Mouse (Mus musculus): ENCODE measurements at regions not wholly inside any gene's neighbourhood (a gene's known extent, or its start where the extent isn't known, plus 50 kb on each side); places are given as distances from the start of the nearest gene placed in this dataset.

DNA sequence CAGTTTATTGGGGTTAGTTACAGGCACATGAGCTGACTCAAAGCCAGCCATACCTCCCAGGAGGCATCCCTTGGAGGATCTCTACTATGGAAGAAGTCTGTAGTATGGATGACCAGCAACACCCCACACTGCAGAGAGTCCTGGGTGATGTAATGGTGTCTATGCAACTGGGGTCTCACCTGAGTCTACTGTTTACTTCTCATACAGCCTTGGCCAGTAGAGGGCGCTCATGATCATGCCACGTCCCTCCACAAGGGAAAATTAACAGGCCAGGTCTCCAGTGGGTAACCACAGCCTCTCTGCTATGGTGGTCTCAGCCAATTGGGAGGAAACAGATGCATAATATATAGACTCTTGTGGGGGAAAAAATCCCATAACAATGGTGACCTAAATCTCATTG, 111.7 kb downstream of the Cdh26 start:
- TF ChIP-seq GATA2 (IDR thresholded peaks at IDR 0.05; ENCODE audit: borderline replicate concordance, low read depth, low read length) (no peak), TAL1 (conservative IDR thresholded peaks at IDR 0.05; ENCODE audit: low read depth, low read length) (no peak), CTCF (IDR thresholded peaks at IDR 0.05; ENCODE audit: low read depth, low read length) (no peak), GATA1 (IDR thresholded peaks at IDR 0.05; ENCODE audit: borderline replicate concordance, low read length) (no peak), POLR2AphosphoS5 (IDR thresholded peaks at IDR 0.05; ENCODE audit: insufficient replicate concordance, low read depth, low read length) (no peak)
- peaks cover 84% of the 10 kb centered on the region for H3K9me3 ChIP-seq (replicated peaks)
- DNase-seq (ENCODE audit: low spot score): no peak
- H3K4me1 ChIP-seq (ENCODE audit: insufficient read depth, low read depth, low read length): no peaks in the 10 kb centered on the region
- no peaks in the 10 kb centered on the region for H3K27me3 ChIP-seq (ENCODE audit: insufficient read depth, low read length)
- H3K4me3 ChIP-seq (ENCODE audit: low read depth, low read length): no peak overlapping the region
- H3K36me3 ChIP-seq (replicated peaks): no peaks in the 10 kb centered on the region
- no peak for ATAC-seq (ENCODE audit: extremely low read depth, insufficient number of reproducible peaks, low FRiP score, poor library complexity, severe bottlenecking)

DNA sequence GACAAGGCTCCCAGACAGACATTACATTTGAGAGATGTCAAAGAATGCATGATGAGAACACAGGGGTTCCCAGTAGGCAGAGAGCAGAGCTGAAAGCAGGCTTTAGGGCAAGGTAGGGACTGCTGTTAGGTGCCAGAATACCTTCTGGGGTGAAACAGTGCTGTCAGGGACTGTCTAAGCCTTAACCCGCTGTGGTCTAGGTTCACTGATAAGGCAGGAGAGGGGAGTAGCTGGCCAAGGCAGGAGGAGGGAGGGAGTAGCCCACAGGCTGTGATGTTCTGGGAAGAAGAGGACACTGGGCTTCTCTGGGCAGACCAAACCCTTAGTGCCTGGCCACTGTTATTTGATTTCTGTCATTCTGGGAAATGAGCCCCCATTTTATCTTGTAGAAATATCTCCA, 114.1 kb downstream of the Cdh26 start:
- no peak overlapping the region for H3K4me3 ChIP-seq (ENCODE audit: low read depth, low read length)
- no peaks in the 10 kb centered on the region for H3K4me1 ChIP-seq (ENCODE audit: insufficient read depth, low read depth, low read length)
- DNase-seq (ENCODE audit: low spot score): no peak
- TF ChIP-seq GATA2 (IDR thresholded peaks at IDR 0.05; ENCODE audit: borderline replicate concordance, low read depth, low read length) (no peak), CTCF (IDR thresholded peaks at IDR 0.05; ENCODE audit: low read depth, low read length) (no peak), POLR2AphosphoS5 (IDR thresholded peaks at IDR 0.05; ENCODE audit: insufficient replicate concordance, low read depth, low read length) (no peak)
- ATAC-seq (ENCODE audit: extremely low read depth, insufficient number of reproducible peaks, low FRiP score, poor library complexity, severe bottlenecking): no peak
- peaks cover 84% of the 10 kb centered on the region for H3K9me3 ChIP-seq (replicated peaks)
- H3K36me3 ChIP-seq (replicated peaks): no peaks in the 10 kb centered on the region
- H3K27me3 ChIP-seq (ENCODE audit: insufficient read depth, low read length): no peaks in the 10 kb centered on the region

DNA sequence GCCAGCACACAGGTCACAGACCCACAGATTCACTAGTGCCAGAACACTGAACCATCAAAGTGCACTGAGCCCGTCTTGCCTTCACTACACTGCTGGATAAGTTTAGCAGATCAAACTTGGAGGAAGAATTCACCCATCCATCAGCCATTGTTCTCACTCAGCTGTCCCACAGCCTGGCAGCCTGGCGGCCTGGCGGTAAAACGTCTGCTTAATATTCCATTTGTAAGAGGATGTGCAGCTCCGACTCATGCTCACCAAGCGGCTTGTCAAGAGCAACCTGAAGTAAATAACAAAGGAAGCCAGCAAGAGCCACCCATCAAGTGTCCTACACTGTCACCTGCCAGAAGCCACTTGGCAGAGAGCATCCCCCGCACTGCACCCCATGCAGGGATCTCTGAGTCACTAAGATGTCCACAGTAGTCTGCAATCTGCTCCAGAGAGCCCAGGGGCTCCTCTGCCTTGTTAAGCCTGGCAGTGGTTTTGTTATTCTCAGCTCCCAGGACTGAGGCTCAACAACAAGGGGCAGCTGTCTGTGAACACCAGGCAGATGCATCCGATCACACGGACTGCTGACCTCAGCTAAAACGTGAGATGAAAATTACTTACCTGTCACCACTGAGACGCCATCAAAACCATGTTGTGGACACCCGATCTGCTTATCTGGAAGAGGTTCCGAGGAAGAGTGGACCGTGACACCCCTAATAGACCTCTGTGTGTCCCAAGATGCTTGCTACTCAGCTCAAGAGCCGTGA, 115.4 kb downstream of the Cdh26 start:
- Histone ChIP-seq H3K36me3 (replicated peaks) (no peaks in the 10 kb centered on the region), H3K9me3 (replicated peaks) (peaks cover 85% of the 10 kb centered on the region), H3K27me3 (ENCODE audit: insufficient read depth, low read length) (no peaks in the 10 kb centered on the region), H3K4me1 (ENCODE audit: insufficient read depth, low read depth, low read length) (no peaks in the 10 kb centered on the region), H3K4me3 (ENCODE audit: low read depth, low read length) (no peak overlapping the region)
- ATAC-seq (ENCODE audit: extremely low read depth, insufficient number of reproducible peaks, low FRiP score, poor library complexity, severe bottlenecking) (no peak), DNase-seq (ENCODE audit: low spot score) (no peak)
- TF ChIP-seq GATA1 (IDR thresholded peaks at IDR 0.05; ENCODE audit: borderline replicate concordance, low read length) (no peak), CTCF (IDR thresholded peaks at IDR 0.05; ENCODE audit: low read depth, low read length) (no peak), GATA2 (IDR thresholded peaks at IDR 0.05; ENCODE audit: borderline replicate concordance, low read depth, low read length) (no peak), POLR2AphosphoS5 (IDR thresholded peaks at IDR 0.05; ENCODE audit: insufficient replicate concordance, low read depth, low read length) (no peak), TAL1 (conservative IDR thresholded peaks at IDR 0.05; ENCODE audit: low read depth, low read length) (no peak)

DNA sequence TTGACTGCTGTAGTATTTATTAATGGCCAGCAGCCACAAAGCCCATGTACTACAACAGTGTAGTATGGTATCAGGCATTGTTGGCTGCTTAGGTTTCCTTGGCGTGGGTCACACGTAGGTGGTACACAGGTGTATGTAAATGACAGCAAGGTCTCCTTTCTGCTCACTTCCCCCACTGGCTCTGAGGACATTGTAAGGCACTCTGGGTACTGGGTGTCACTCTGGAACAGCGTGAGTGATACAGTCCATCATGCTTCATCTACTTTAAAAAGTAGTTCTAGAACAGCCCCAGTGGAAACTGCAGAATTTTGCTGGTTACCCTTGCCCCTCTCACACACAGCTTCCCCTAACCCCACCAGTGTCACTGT, 116.0 kb downstream of the Cdh26 start:
- H3K4me1 ChIP-seq (ENCODE audit: insufficient read depth, low read depth, low read length): no peaks in the 10 kb centered on the region
- ATAC-seq (ENCODE audit: extremely low read depth, insufficient number of reproducible peaks, low FRiP score, poor library complexity, severe bottlenecking) (no peak), DNase-seq (ENCODE audit: low spot score) (no peak)
- TF ChIP-seq POLR2AphosphoS5 (IDR thresholded peaks at IDR 0.05; ENCODE audit: insufficient replicate concordance, low read depth, low read length): no peak
- no peak for TF ChIP-seq CTCF (IDR thresholded peaks at IDR 0.05; ENCODE audit: low read depth, low read length)
- no peaks in the 10 kb centered on the region for H3K27me3 ChIP-seq (ENCODE audit: insufficient read depth, low read length)
- H3K36me3 ChIP-seq (replicated peaks): no peaks in the 10 kb centered on the region
- peaks cover 82% of the 10 kb centered on the region for H3K9me3 ChIP-seq (replicated peaks)
- no peak overlapping the region for H3K4me3 ChIP-seq (ENCODE audit: low read depth, low read length)

DNA sequence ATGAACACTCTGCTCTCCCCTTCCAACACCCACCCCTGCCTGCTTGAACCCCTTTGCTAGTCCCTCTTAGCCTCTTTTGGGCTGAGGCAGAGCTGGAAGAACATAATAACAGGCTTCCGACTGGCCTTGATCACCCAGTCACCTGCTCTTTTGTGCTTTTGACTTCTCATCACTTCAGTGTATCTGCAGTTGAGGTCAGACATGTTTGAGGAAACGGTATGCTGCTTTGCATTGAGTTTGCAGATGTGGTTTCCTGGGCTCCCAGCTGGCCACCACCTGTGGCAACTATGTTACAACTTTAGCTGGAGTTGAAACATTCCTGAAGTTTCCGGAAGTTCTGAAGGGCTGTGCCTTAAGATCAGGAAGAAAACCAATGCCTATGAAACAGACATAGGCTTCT, 116.6 kb downstream of the Cdh26 start:
- ATAC-seq (ENCODE audit: extremely low read depth, insufficient number of reproducible peaks, low FRiP score, poor library complexity, severe bottlenecking) (no peak), DNase-seq (ENCODE audit: low spot score) (no peak)

DNA sequence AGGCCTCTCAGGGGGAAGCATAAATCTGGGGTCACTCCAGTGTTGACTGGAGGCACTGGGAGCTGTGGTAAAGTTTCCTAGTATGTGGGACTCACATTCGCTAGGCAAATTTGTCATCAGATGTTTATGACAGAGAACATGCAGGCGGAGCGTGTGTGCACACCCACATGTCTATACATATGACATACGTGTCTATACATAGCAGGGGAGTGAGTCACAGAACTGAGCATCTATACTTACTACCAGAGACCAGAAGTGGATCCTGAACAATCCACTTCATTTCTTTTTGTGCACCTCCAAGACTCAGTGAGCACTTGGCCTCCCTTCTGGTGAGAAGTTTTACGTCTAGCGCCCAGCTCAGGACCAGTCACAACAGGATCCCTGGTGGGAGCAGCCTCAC, 118.6 kb downstream of the Cdh26 start:
- no peak for TF ChIP-seq CTCF (IDR thresholded peaks at IDR 0.05; ENCODE audit: low read depth, low read length)
- no peak for TF ChIP-seq POLR2AphosphoS5 (IDR thresholded peaks at IDR 0.05; ENCODE audit: insufficient replicate concordance, low read depth, low read length)
- no peak for TF ChIP-seq TAL1 (conservative IDR thresholded peaks at IDR 0.05; ENCODE audit: low read depth, low read length)
- no peak for TF ChIP-seq GATA1 (IDR thresholded peaks at IDR 0.05; ENCODE audit: borderline replicate concordance, low read length)
- TF ChIP-seq GATA2 (IDR thresholded peaks at IDR 0.05; ENCODE audit: borderline replicate concordance, low read depth, low read length): no peak
- no peaks in the 10 kb centered on the region for H3K36me3 ChIP-seq (replicated peaks)
- no peak overlapping the region for H3K4me3 ChIP-seq (ENCODE audit: low read depth, low read length)
- no peaks in the 10 kb centered on the region for H3K4me1 ChIP-seq (ENCODE audit: insufficient read depth, low read depth, low read length)
- ATAC-seq (ENCODE audit: extremely low read depth, insufficient number of reproducible peaks, low FRiP score, poor library complexity, severe bottlenecking) (no peak), DNase-seq (ENCODE audit: low spot score) (no peak)
- H3K27me3 ChIP-seq (ENCODE audit: insufficient read depth, low read length): no peaks in the 10 kb centered on the region
- H3K9me3 ChIP-seq (replicated peaks): peaks cover 82% of the 10 kb centered on the region

More for the DNA sequence above, 116.6 kb downstream of the Cdh26 start:
- Histone ChIP-seq H3K4me1 (ENCODE audit: insufficient read depth, low read depth, low read length) (no peaks in the 10 kb centered on the region), H3K9me3 (replicated peaks) (peaks cover 77% of the 10 kb centered on the region), H3K4me3 (ENCODE audit: low read depth, low read length) (no peak overlapping the region), H3K36me3 (replicated peaks) (no peaks in the 10 kb centered on the region), H3K27me3 (ENCODE audit: insufficient read depth, low read length) (no peaks in the 10 kb centered on the region)
- TF ChIP-seq CTCF (IDR thresholded peaks at IDR 0.05; ENCODE audit: low read depth, low read length) (no peak), TAL1 (conservative IDR thresholded peaks at IDR 0.05; ENCODE audit: low read depth, low read length) (no peak), POLR2AphosphoS5 (IDR thresholded peaks at IDR 0.05; ENCODE audit: insufficient replicate concordance, low read depth, low read length) (no peak), GATA2 (IDR thresholded peaks at IDR 0.05; ENCODE audit: borderline replicate concordance, low read depth, low read length) (no peak), GATA1 (IDR thresholded peaks at IDR 0.05; ENCODE audit: borderline replicate concordance, low read length) (no peak)
